Mouse (Mus musculus) thymus, postnatal 14 days (tissue): Measurements from ENCODE around the gene Cacnb4.

Experiments
- DNase-seq: peaks from one replicate; pipeline ENCODE4 v3.0.0; 2021

Gene Cacnb4

DNA sequence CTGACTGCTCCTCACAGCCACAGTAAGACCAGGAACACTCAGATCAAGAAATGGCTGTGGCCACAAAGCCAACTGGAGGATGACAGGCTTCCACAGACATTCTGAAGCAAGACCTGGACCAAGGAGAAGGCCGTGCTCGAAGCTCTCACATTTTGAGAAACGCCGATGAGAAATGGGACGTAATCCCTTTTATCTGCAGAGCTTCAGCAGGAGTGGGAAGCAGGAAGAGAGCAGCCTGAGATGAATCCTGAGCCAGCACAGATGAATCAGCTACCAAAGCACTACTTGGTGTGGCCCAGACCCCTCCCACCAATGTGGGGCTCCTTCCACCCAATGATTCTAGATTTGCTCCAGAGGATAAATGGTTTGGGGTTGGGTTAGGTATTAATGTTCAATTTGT is 113.4 kb downstream of the Cacnb4 start:
- DNase-seq, result no peak

DNA sequence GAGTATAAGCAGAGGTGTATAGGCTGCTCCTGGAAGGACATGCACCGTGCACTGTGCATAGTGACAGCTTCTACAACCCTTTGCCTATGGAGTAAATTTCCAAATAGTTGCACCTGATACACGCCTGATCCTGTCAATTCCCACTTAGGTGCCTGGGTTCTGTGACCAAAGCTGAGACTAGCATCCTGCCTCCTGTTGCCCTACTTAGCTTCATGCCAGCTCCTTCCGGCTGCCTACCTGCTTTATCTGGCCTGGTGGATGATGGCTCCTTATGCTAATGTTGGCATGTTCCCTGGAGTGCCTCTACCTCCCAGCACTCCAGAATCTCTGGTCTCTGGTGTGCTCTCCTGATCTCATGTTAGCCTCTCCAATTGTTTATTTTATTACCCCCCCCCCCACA is 114.3 kb downstream of the Cacnb4 start:
- DNase-seq, result no peak

DNA sequence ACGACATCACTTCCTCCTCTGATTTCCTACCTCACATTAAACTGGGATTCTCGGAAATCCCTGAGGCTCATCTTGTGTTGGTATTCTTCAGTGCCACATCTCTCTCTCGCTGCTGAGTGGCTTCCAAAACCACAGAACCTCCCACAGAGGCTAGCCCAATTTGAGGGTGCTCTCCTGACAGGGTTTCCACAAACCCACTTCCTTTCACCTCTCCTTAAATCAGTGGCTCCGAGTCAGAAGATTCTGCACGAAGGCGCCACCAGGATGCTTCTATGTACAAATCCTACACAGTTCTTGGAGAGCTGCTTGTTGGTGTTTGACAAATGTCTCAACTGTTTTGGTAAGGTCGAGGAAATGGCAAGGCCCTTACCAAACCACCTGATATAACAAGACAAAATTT is 115.5 kb downstream of the Cacnb4 start:
- DNase-seq, result peak; percentile 9

DNA sequence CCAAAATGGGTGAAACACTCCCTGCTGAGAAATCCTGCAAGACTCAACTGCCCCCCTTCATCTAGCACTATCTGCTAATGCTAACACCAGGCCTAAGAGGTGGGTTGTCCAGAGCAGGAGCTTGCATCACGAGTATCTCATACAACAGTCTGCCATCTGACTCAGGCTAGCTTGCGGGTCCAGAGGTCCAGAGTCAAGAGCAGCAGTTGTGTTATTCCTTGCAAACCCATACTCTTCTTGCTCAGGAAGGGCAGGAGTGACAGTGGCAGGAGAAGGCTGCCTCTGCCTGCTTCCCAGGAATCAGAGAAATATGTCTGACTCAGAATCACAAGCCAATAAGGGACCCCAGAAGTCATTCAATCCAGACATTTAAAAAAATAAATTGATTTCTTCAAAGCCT is 116.4 kb downstream of the Cacnb4 start:
- DNase-seq, result no peak

DNA sequence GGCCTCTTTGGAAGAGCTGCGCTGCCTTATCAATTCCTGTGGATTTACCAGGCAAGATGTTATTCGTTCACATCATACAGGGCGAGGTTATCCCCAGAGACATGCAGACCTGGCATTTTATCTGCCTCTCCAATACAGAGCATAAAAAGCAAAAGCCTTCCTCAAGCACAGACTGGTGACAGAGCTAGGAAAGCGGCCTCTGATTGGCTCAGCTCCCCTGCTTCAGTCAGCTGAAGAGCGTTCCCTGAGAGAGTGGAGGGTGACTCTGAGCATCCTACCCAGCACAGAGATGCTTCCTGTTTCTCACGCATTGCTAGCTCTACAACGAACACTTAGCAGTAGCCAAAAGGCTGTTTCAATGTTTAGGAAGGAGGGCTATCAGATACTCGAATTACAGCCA is 118.2 kb downstream of the Cacnb4 start:
- peak; percentile 8 for DNase-seq

DNA sequence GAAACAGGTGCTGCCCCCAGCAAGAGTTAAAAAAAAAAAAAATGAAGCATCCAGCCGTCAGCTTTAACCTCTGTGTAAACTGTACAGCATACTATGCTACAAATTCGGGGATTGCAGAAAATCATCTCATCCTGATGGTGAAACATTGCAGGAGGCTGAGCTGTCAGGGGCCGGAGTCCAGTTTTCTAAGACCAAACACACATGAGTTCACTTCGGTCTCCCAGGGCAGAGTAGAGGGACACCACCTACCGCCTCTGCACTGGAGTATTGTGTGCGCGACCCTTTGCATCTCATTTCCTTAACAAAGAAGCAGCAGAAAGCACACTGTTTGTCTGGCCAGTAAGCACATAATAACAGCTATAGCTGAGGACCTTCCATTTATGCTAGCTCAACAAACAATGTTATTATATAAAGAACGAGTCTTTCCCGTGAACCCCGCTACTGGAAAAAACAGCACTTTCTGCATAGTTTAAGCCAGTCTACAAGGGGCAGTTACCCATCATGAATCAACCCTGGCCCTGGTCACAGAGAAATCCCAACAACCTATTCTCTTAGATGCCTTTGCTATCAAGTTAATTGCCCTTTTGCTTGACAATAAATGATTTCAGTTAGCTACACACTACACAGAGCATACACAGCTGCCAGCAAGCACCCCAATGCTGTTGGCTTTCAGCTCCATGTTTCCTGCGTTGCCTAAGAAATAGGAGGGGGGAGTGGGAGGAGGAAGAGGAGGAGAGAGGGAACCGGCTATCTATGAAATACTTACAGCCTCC is 118.9 kb downstream of the Cacnb4 start:
- no peak for DNase-seq

DNA sequence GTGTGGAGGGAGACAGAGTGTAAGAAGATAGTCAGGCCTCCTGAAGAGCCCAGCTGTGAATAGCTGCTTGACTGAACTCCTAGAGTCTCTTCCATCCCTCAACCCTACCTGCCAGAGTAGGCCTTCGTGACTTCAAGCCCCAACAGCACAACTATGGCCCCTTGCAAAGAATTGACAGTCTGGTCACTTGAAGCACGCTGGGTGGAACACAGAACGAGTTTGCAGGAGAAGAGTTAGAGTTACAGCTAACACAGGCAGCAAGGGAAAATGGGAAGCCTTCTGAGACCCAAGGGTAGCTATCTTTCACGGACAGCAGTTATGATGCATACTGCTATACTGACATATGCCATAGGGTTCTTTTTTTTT is 119.7 kb downstream of the Cacnb4 start:
- no peak for DNase-seq

DNA sequence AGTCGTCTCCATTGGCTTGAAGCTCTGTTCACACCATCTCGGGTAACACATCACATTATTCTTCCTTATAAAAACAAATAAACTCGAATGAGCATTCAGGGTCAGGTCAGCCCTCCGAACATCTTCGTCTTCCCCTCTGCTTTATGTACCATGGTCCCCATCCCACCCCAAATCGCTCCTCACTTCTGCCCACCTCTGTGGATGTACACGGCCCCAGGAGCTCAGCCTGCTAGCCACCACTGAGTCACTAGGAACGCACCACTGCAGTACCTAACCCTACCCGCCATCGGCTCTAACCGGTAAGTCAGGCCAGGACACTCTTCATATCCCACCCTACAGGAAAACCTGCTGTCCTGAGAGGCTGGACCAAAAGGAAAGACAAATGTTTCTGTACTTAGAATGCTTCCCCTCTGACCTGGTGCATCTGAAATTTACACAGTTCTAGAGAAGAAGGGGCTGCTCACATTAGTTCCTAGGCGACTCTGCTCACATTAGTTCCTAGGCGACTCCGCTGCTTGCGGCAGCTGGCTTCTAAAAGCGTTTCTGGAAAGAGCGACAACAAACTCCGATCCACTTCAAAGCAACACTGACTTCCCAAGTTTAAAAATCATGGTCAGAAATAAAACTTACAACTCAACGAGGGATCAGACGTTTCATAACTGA is 120.2 kb downstream of the Cacnb4 start:
- no peak for DNase-seq

DNA sequence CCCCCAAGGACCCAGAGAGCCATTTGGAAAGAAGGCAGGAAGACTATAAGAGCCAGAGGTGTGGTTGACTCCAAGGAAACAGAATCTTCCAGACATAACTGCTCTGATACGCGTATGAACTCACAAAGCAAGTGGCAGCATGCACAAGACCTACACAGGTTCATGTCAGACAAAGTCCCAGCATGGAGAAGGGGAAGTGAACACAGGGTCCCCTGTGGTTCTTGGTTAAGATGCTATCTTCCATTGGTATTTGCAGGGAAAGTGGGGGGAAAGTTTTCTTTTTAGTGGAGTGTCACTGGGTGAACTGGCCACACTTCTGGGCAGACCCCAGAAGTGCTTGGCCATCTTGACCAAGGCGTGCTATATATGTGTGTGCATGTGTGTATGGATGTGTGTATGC is 128.2 kb downstream of the Cacnb4 start:
- DNase-seq, result no peak

DNA sequence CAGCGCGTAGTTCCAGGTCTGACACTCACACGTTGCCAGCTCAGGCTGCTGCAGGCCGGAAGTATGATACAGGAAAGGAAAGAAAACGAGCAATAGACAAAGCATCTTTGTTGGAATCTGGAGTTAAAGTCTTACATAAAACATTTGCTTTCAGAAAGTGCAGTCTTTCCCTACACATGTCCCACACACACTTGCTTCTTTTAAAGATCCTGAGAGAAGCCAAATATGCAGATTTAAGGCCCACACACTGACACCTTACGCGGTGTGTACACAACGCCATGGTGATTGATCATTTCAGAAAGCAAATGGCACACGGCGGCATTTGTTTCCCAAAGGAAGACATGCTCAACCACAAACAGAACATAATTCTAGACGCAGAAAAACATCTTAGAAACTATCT is 129.3 kb downstream of the Cacnb4 start:
- no peak for DNase-seq

DNA sequence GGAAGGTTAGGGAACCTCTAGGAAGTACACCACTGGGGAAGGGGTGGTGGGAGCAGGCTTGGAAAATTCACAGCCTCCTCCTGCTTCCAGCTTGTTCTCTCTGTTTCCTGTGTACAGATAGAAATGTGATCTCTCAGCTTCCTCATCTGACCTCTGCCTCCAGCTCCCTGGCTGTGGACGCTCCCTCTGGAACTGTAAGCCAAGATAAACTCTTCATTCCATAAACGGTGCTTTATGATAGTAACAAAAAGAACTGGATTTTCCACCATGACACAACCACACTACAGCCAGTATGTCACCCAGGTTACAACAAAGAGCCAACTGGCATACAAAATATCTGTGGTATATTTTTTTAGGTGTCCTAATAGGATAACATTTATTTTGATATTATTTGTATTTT is 132.1 kb downstream of the Cacnb4 start:
- DNase-seq, result no peak

DNA sequence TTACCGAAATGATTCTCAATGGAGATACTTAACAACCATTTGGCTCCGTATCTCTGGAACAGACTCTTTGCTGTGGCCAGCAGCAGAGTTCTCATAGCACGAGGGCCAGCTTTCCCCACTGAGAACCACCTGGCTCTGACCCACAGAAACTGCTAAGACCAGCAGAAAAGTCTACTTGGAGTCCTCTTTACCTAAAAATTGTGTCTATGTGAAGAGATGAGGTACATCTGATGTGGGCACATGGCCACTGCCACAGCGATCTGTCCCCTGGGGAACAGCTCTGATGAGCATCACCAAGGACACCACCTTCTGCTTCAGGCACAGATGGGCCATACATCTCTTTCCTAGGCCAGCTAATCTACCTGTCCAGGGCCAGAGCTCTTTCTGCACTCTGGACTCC is 135.6 kb downstream of the Cacnb4 start:
- DNase-seq, result no peak

DNA sequence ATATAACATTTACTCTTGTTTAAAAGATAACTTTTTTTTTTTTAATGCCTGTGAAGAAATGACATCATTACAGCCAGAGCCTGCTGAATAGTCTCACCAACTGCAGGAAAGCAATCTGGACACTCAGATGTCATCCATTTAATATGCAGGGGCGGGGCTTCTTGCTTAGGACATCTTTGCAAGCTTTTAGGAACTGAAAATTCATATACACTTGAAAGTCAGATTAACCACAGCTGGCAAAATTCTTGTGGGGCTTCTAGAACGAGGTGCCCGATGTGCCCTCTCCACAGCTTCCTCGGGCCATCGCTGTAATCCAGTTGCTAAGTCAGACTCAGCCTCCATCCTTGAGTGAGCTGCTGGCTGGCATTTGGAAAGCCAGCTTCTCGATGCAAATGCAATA is 137.3 kb downstream of the Cacnb4 start:
- DNase-seq, result no peak

DNA sequence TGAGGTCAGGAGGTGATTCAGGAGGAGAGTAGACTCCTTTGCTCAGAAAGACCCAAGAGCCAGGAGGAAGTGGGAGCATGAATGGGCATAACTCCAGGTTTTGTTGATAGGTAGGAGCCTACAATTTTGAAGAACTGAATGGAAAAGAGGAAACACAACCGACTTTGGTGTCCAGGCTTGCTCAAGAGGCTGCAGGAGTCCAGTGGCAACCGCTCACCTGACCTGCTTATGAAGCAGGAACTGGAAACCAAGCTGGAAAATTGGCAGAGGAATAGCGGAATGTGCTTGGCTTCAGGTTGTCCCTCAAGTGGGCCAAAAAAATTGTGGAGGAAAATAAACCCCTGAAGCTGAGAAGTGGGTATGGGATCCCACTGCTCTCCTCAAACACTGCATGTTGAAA is 139.0 kb downstream of the Cacnb4 start:
- DNase-seq, result no peak

DNA sequence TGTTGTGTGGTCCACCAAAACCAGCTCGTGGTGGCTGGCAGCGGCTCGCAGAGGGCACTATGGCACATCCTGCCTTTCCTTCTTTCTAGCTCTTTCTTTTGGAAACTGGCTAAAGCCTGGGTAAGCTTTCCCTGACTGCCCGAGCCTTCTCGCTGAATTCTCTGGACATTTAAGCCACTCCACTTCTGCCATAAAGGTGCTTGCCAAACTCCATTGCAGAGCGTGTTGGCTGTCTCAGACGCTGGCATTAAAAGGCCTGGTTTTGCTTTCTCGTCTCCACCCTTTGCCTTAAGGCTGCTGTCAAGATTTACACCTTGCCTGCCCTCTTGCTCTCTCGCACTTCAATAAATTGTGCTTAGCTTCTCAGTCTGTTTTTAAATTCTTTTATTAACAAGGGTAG is 139.5 kb downstream of the Cacnb4 start:
- no peak for DNase-seq

DNA sequence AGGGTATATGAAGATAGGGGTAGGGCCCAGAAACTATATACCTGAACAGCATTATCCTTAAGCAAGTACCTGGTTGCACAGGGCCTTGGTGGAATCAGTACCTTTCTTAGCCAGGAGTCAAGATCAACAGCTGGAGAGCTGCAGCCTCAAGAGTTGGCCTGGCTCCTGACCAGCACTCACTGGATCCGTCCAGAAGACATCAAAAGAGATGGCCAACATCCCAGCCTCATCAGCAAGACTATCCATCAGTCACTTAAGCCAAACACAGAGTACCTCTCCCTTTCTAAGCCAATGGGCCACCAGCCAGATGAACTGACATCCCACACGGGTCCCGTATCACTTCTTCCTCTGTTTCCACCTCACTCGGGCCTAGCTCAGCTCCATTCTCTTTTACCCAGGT is 140.1 kb downstream of the Cacnb4 start:
- no peak for DNase-seq

DNA sequence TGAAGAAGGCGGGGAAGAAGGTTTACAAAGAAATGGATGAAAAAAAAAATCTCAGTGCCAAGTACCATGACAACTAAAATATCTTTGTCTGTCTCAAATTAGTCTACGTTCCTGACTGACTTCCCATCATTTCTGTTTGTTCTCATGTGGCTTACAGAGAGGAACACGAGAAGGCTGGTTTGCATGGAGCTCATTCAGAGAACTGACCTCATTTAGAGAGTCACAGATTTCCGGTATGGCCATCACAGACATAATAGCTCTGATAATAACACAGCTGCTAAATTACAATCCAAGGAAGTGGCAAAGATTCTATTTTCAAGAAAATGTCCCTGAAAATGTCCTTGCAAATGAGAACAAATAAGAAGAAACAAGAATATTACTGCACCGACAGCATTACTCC is 142.9 kb downstream of the Cacnb4 start:
- no peak for DNase-seq

DNA sequence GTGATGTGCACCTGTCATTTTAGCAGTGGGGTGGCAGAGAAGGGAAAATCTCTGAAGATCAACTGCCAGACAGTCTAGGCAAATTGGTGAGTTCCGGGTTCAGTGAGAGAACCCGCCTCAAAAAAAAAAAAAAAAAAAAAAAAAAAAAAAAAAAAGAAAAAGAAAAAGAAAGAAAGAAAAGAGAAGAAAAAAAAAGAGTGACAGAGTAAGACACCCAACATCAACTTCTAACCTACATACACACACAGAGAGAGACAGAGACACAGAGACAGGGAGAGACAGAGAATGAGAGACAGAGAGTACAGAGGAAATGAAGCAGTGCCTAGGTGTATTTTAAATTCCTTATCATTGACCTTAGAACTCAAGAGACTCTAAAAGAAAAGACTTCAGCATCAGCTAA is 146.1 kb downstream of the Cacnb4 start:
- DNase-seq, result no peak

DNA sequence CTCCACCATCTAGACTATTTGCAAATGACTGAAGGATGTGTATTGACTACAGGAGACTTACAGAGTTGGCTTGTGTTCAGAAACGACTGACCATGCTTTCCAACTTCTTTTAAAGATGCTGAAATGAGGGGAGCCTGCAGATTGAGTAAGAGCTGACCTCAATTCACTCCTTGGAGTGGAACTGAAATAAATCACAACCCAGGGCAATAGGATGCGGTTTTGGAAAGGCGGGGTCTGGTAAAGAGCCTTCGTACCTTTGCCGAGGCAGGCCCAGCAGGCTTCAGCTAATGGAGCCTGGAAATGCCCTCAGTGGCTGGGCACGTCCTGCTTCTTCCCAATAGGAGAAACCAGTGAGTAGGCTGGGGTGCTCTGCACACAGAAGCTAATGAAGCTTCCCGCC is 147.4 kb downstream of the Cacnb4 start:
- no peak for DNase-seq

DNA sequence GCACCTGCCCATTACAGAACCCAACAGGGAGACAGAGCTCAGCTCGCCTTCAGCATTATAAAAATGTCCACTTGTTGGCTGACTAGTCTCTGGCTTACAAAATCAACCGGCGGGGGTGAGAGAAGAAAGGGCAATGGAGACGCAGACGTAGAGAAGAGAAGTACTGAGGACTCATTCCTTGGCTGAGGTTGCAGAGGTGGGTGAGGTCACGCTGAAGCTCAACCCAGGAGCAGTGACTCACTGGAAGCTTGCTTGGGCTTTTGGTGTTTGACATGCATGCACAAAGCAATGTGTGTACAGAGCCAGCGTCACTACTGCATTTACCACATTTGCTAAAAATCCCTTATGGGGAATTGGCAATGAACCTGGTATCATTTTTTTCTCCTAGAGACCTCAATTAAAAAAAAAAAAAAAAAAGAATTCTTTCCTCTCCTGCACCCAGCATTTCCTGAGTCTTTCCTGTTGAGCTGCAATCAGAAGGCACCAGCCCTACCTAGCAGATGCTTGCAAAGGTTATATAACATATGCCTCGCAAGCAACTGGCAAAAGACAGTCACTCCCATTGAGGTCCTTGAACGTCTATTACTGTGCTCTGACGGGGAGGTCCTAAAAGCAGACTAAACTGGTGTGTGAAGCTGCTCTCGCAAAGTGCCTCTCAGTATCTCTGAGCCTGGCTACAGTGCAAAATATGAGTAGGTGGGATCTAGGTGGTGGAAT is 150.6 kb downstream of the Cacnb4 start:
- DNase-seq, result no peak

DNA sequence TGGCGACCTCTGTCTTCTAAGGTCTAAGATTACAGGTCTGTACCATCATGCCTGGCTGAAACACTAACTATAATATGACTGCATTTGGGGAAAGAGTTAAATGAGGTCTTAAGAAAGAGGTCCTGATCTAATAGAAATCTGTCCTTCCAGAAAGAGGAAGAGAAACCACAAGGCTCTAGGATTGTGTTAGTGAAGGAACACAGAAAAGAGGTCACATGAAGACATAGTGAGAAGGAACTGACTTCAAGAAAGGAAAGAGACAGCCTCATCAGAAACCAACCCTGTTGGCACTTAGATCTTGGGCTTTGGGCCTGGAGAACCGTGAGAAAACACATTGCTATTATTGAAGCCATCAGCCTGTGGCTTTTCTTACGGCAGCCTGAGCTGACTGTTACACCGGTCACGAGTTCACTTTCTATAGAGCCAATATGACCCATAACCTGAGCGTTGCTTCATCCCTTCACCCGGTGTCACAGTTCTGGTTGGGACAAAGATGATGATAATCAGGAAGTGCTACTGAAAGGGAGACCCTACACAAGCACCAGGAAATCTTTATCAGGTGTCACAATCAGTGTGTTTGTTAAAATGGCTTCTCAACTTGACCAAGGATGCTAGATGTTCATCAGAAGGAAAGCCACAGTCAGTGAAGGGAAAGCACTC is 153.4 kb downstream of the Cacnb4 start:
- DNase-seq, result no peak

DNA sequence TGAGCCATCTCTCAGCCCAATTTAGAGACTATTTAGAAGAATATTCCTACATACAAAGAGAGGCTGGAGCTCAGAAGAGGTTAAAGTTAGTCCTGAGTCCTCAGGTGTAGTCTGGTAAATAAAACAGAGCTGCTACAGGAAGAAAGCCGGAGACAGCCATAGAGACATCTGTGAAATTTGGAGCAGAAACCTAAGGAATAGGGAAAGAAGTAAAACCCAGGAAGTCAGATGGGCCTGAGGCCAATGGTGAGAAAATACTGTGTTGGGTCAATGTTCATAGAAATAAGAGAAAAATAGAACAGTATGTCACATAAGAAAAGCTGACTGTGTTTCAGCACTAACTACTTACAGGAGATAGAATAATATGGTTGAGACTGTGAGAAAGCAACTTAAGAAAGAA is 155.6 kb downstream of the Cacnb4 start:
- no peak for DNase-seq

DNA sequence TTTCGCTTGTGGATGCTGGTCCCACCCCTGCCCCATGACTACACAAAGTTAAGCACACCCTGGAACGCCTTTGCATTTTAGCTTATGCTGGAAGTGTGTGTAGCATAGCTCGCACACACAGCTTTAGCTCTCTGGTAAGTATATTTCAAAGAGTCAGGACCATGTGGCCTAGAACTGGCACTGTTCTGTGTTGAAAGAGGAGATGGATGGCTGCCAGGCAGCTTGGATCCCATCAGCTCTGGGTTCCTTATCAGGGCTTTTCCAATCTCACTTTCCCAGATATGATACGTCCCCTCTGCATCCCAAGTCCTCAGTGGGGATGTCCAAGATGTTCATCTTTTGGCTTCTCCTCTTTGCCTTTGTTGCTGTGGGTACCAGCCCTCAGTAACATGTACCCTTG is 157.9 kb downstream of the Cacnb4 start:
- no peak for DNase-seq

DNA sequence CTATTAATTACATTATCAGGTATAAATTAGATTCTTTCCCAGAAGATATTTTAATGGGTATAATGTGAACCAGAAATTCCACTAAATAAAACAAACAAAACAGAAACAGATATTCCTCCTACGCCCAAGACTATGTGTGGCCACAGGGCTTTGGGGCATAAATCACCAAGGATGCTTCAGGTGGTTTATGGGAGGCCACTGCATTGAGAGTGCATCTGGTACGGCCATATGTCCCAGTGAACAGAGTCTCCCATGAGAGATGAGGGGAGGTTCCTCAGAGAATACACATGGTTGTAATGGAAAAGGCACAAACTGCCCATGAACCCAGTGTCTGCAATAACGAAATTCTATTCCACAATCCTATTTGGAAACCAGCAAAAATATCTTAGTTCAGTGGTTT is 160.1 kb downstream of the Cacnb4 start:
- no peak for DNase-seq
